In the genomic region with DNA sequence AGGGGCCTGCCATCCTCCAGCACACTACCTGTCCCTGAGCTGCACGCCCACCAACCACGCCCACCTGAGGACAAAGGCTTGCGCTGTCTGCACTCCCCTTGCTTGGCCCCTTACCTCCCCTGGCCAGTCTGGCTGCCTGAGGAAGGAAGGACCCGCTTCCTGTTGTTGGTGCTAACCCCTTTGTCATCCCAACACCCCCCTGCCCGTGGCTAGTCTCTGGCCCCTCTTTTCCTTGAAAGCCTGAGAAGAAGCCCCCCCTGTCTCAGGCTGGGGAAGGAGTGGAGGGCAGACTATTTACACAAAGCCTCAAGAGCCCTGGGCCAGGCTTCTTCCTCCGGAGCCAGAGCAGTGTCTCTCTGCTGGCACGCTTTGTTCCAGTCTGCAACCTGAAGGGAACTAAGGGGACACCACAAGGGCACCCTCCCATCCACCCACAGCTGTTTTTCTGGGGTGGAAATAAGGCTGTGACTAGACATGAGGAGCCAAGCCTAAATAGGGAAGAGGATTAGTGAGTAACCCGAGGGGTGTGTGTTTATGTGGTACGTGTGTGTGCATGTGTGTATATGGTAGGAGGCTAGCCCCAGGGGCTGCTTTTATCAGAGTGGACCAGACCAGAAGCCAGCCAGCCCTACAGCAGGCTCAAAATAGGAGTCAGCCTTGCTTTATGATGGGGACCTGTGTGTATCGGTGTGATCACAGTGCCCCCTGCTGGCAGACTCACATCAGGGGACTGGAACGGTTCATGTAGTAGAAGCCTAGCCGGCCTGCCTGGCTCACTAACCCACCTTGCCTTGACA, we compare ENCODE assay signal across 1 mouse cellular context.
A peak's percentile ranks its signal among the peaks of the same experiment; 100 is the strongest.
TF ChIP-seq lines count a peak whose summit lies in the region.

No protein-coding gene starts in this region.

TF ChIP-seq in myocyte, 11 proteins besides CTCF, POLR2A, EP300 and RAD21:
- peak in 2 of 3 experiments; percentile 43 to 61 for TF ChIP-seq MYOG (IDR thresholded peaks at IDR 0.05; ENCODE audit: control insufficient read depth in 1 of 3, insufficient read depth in 1 of 3, insufficient read length in 2 of 3, low read depth in 2 of 3)
- no peak for TF ChIP-seq MAX (IDR thresholded peaks at IDR 0.05; ENCODE audit: low read depth)
TF ChIP-seq in myocyte: peak in this region for 1.
